Mouse (Mus musculus) 416B (cell line): ENCODE measurements around the gene 4930438A08Rik.

Experiments used
- DNase-seq: peaks from one replicate; pipeline ENCODE4 v3.0.0; 2011; ENCODE audit warnings: low read depth

4930438A08Rik gene

DNA sequence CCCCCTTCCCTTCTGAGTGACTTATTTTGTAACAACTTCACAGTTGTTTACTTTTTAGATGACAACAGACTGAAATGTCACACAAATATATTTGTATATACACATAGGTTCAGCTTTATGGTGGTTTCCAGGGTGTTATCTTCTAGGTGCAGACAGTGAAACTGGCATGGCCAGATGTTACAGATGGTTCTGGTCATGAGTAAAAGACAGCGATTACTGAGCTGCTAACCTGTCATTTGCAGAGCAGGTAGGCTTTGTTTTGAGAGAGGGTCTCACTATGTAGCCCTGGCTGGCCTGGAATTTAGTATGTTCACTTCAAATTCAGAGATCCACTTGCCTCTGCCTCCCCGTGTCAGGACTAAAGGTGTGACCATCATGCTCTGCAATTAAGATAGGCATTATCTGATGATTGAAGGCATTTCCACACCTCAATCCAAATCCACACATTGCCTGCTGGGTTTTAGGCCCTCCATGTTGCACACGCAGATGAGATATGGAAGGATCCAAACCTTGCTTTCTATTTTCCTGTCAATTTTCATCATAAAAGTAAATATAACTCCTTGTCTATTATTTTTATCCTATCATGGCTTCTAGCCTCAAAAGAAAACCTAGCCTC, 50.1 kb downstream of the 4930438A08Rik start:
- DNase-seq: no peak

DNA sequence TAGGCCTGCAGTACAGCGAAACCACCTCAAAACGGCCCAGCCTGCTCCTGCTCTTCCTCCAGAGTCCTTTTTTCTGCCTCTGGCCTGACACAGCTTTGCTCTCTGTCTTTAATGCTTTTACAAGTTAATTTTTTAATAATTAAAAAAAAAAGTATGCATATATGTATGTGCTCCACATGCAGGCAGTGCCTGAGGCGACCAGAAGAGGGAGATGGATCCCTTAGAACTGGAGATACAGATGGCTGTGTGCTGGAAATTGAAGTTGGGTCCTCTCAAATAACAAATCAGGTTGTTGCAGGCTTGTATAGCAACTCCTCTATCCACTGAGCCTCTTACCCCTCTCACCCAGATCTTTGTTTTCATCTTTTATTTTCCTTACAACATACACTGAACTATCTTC, 52.2 kb downstream of the 4930438A08Rik start:
- DNase-seq: peak; percentile 31

DNA sequence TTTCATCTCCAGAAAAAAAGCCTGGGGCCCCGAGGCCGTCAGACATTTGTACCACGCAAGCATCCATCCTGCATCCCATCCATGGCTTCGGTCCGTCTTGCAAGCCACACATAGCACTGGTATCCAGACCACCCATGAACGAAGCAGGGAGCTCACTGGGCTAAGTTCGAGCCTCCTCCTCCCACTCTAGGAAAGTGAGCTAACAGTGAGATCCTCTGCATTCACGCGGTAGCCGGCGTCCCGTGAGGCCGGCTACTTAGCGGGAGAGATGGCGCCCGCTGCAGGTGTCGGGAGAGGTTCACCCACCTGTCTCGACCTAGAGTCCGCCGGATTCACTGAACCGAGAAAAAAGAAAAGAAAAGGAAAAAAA, 55.3 kb downstream of the 4930438A08Rik start:
- DNase-seq: no peak

DNA sequence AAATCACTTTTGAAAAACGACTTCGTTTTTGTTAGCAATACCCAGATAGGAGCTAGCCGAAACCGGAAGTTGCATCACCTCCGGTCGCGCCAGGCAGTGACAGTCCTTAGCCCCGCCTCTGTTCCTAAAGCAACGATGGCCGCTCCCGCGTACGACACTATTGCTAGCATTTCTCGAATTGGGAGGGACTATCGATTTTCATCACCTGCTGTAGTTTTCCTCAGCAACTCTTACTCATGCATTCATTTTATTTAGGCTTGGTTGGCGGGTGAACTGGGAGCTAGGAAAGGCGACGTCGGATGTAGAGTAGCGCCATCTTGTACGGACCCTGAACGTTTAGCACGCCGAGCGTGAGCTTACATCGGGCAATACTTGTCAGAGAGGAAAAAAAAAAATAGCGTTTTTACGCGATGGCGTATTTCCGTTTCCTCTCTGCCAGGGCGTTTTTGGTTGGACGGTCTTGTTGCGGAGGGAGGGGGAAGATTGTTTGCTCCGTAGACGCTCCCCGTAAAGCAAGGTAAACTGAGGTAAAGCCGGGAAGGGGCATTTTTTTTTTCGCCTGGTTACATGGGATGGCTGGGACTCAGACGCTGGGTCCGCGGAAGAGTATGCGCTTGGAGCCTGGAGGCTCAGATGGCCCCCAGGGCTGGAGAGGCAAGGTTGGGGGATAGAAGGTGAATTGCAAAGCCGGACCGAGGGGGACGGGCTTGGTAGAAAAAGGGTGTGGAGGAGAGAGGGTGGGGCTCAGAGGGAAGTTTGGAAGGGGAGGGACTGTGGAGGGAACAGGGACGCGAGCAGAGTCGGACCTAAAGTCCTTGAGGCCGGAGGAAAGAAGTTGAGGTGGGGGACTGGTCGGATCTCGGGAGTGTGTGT, 55.9 kb downstream of the 4930438A08Rik start, which contains the start of the genes Zfp672 and Sh3bp5l:
Zfp672 (minus strand) TSS at position 64 of the 873 bp plus-strand sequence.
Sh3bp5l (plus strand) TSS at position 449 of the 873 bp plus-strand sequence.
- peak; percentile 99 for DNase-seq

DNA sequence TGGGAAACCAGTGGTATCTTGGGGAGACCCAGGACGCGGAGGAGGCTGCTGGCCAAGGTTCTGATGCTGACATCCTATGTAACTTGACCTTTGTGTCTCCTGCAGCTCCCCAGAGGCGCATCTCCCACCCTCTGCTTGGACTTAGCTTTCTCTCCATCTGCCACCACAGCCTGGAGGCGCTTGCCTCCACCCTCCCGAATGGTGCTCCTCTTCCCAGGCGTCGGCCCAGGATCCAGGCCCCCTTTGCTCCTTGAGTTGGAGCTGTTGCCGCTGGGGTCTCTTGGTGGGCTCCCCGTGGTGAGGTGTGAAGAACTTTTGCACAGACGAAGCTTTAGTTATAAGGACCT, 56.5 kb downstream of the 4930438A08Rik start:
- DNase-seq: no peak

DNA sequence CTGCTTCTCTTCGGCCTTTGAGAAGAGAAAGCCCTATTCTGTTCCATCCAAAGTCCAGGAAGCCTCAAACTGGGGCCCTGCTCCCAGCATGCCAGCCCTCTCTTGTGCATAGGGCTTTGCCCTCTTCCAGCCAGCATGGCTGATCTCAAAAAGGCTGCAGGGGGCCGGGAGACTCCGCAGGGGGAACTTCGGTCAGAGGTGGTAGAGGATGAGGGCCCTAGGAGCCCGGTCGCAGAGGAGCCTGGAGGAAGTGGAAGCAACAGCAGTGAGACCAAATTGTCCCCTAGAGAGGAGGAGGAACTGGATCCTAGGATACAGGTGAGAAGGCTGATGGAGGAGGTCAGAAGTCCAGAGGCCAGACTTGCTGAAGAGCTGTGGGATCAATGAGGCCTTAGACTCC, 56.9 kb downstream of the 4930438A08Rik start:
- DNase-seq: no peak

DNA sequence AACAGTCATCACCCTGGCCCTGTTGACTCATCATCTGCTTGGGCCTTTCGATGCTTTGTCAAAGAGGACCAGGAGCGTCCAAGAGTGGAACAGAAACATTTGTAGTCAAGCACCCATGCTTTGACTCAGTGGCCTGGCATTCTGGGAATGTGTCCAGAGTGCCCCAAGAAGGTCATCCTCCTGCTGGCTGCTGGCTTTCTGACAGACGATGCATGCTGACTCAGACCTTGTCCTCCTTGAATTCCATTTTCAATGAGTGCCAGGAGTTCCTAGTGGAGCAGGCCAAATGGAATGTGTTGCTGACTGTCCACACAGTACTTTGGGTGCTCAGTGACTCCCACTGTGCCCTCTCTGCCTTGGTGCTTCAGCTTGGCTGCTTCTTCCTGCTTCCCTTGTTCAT, 60.1 kb downstream of the 4930438A08Rik start:
- no peak for DNase-seq
